Mouse (Mus musculus) cortical plate, adult 2 months (tissue): ENCODE measurements around the gene Srd5a1. TPM values are rescaled to one million over a fixed set of nuclear protein-coding genes. Genes with fewer than 3 reads are reported as not detected.
A peak's percentile ranks its signal among the peaks of the same experiment; 100 is the strongest.

Experiments
- H3K27ac ChIP-seq: fragments of 200-500 bp; 2 replicates; pipeline ENCODE4 v1.5.1; 2012; ENCODE audit warnings: low read length, control low read depth, inconsistent platforms; ENCODE audit not compliant: insufficient read depth
- H3K4me1 ChIP-seq: fragments of 200-500 bp; 2 replicates; pipeline ENCODE4 v1.6.1; 2011; ENCODE audit warnings: low read length; ENCODE audit not compliant: control insufficient read depth, insufficient read depth
- H3K4me3 ChIP-seq: fragments of 200-500 bp; 2 replicates; pipeline ENCODE4 v1.5.1; 2011; ENCODE audit warnings: mild to moderate bottlenecking, low read length, control low read depth; ENCODE audit not compliant: insufficient read depth
- CTCF ChIP-seq: fragments of 200-500 bp; IDR thresholded peaks from 2 replicates; pipeline ENCODE4 v1.5.1; 2011; ENCODE audit warnings: mild to moderate bottlenecking, control low read depth, low read length; ENCODE audit not compliant: insufficient read depth; ENCODE audit errors: extremely low read depth
- POLR2A ChIP-seq: fragments of 200-500 bp; IDR thresholded peaks from 2 replicates; pipeline ENCODE4 v1.6.1; 2011; ENCODE audit warnings: mild to moderate bottlenecking, low read length, control low read depth; ENCODE audit not compliant: insufficient read depth; ENCODE audit errors: extremely low read depth
- polyA plus RNA-seq: library from polyadenylated mRNA; depleted of rRNA; stranded (reverse); fragments of >200 nt; gene quantifications from 2 replicates; pipeline ENCODE4 v1.2.3, GENCODE M21; 2012

Srd5a1 gene
- polyA plus RNA-seq, 1 experiment, result 14.7 TPM

- peaks cover 11% of the 10 kb centered on the region; the same call in 1 of the 2 replicates for H3K4me1 ChIP-seq
- peak; percentile 77 for TF ChIP-seq POLR2A
- no peak for TF ChIP-seq CTCF
- H3K4me3 ChIP-seq, result peak overlapping the region; percentile 54
- H3K27ac ChIP-seq, result peak overlapping the region; percentile 88
These were observed 76.3 kb downstream of the Srd5a1 start for GRCm38 (mm10) chr13:69534654-69535551.

GRCm38 (mm10) chr13:69534334-69534653 is 76.9 kb downstream of the Srd5a1 start, which contains the start of gene Tent4a:
Tent4a (minus strand) TSS chr13:69534617.
- TF ChIP-seq POLR2A, result no peak
- no peak for TF ChIP-seq CTCF
- H3K27ac ChIP-seq, result peak within 1 kb of the TSS; percentile 92
- H3K4me1 ChIP-seq, result peaks cover 12% of the 10 kb centered on the region; the same call in 1 of the 2 replicates
- peak within 1 kb of the TSS; percentile 54 for H3K4me3 ChIP-seq

- TF ChIP-seq CTCF (no peak), POLR2A (no peak)
- peaks cover 13% of the 10 kb centered on the region for H3K4me1 ChIP-seq
- peak within 1 kb of the TSS; percentile 92 for H3K27ac ChIP-seq
- H3K4me3 ChIP-seq, result peak within 1 kb of the TSS; percentile 54
These were observed 77.6 kb downstream of the Srd5a1 start, which contains the start of gene Nsun2 for GRCm38 (mm10) chr13:69533405-69534333. Nsun2 (plus strand) TSS chr13:69533746.

- Histone ChIP-seq H3K4me1 (peaks cover 19% of the 10 kb centered on the region), H3K27ac (peak overlapping the region; percentile 92; the same call in 1 of the 2 replicates), H3K4me3 (peak overlapping the region; percentile 54)
- TF ChIP-seq CTCF (no peak), POLR2A (no peak)
These were observed 78.3 kb downstream of the Srd5a1 start for GRCm38 (mm10) chr13:69532893-69533404.

GRCm38 (mm10) chr13:69532101-69532892 is 78.9 kb downstream of the Srd5a1 start:
- no peak overlapping the region for H3K27ac ChIP-seq
- TF ChIP-seq POLR2A, result no peak
- TF ChIP-seq CTCF, result no peak

GRCm38 (mm10) chr13:69531431-69531830 is 79.8 kb downstream of the Srd5a1 start:
- H3K4me1 ChIP-seq, result peaks cover 20% of the 10 kb centered on the region
- no peak overlapping the region for H3K27ac ChIP-seq
- peak overlapping the region; percentile 54 for H3K4me3 ChIP-seq
- no peak for TF ChIP-seq POLR2A
- TF ChIP-seq CTCF, result no peak

More at GRCm38 (mm10) chr13:69532101-69532892, 78.9 kb downstream of the Srd5a1 start:
- peaks cover 19% of the 10 kb centered on the region for H3K4me1 ChIP-seq
- peak overlapping the region; percentile 54 for H3K4me3 ChIP-seq

- H3K27ac ChIP-seq, result no peak overlapping the region
- TF ChIP-seq POLR2A, result no peak
- TF ChIP-seq CTCF, result no peak
- peak overlapping the region; percentile 54 for H3K4me3 ChIP-seq
- peaks cover 23% of the 10 kb centered on the region for H3K4me1 ChIP-seq
These were observed 80.3 kb downstream of the Srd5a1 start for GRCm38 (mm10) chr13:69530951-69531350.

- Histone ChIP-seq H3K4me3 (no peak overlapping the region), H3K4me1 (peaks cover 29% of the 10 kb centered on the region), H3K27ac (no peak overlapping the region)
These were observed 81.1 kb downstream of the Srd5a1 start for GRCm38 (mm10) chr13:69530156-69530555.

GRCm38 (mm10) chr13:69528531-69528930 is 82.7 kb downstream of the Srd5a1 start:
- H3K4me3 ChIP-seq, result no peak overlapping the region
- peaks cover 37% of the 10 kb centered on the region for H3K4me1 ChIP-seq
- H3K27ac ChIP-seq, result no peak overlapping the region
- TF ChIP-seq CTCF (no peak), POLR2A (no peak)

More at GRCm38 (mm10) chr13:69530156-69530555, 81.1 kb downstream of the Srd5a1 start:
- no peak for TF ChIP-seq CTCF
- no peak for TF ChIP-seq POLR2A
